Mouse (Mus musculus) kidney, adult 2 months (tissue): ENCODE measurements at regions not wholly inside any gene's neighbourhood (a gene's known extent, or its start where the extent isn't known, plus 50 kb on each side); places are given as distances from the start of the nearest gene placed in this dataset.

Source experiments
- DNase-seq: peaks from one replicate; pipeline ENCODE4 v3.0.0; 2021
- H3K27ac ChIP-seq: fragments of 200-500 bp; 2 replicates; pipeline ENCODE4 v1.5.1; 2012; ENCODE audit warnings: low read depth, low read length, control low read depth, inconsistent platforms; ENCODE audit not compliant: insufficient read depth
- H3K27me3 ChIP-seq: fragments of 200-500 bp; replicated peaks from 2 replicates; pipeline ENCODE4 v1.6.1; 2012; ENCODE audit warnings: mild to moderate bottlenecking, moderate library complexity, low read length, inconsistent platforms; ENCODE audit not compliant: control insufficient read depth, insufficient read depth
- H3K36me3 ChIP-seq: fragments of 200-500 bp; 2 replicates; pipeline ENCODE4 v1.6.1; 2012; ENCODE audit warnings: mild to moderate bottlenecking, moderate library complexity, low read length, inconsistent platforms; ENCODE audit not compliant: control insufficient read depth, insufficient read depth
- H3K4me1 ChIP-seq: fragments of 200-500 bp; 2 replicates; pipeline ENCODE4 v1.6.1; 2011; ENCODE audit warnings: low read length; ENCODE audit not compliant: control insufficient read depth, insufficient read depth
- H3K4me3 ChIP-seq: fragments of 200-500 bp; 2 replicates; pipeline ENCODE4 v1.5.1; 2011; ENCODE audit warnings: mild to moderate bottlenecking, low read depth, low read length, control low read depth; ENCODE audit not compliant: insufficient read depth
- CTCF ChIP-seq: fragments of 200-500 bp; conservative IDR thresholded peaks from 2 replicates; pipeline ENCODE4 v1.5.1; 2011; ENCODE audit warnings: low read depth, mild to moderate bottlenecking, control low read depth, low read length, moderate library complexity, mixed read lengths; ENCODE audit not compliant: insufficient read depth, insufficient read length
- POLR2A ChIP-seq: fragments of 200-500 bp; IDR thresholded peaks from one replicate; pipeline ENCODE4 v1.6.1; 2011; ENCODE audit warnings: low read depth, low read length, control low read depth
- WGBS: fragments of 180-500 bp; shearing (Covaris S2); methylation state at CpG from one replicate; pipeline ENCODE4 v1.1.7; 2018; 5-methylcytosine and 5-hydroxymethylcytosine counted together

DNA sequence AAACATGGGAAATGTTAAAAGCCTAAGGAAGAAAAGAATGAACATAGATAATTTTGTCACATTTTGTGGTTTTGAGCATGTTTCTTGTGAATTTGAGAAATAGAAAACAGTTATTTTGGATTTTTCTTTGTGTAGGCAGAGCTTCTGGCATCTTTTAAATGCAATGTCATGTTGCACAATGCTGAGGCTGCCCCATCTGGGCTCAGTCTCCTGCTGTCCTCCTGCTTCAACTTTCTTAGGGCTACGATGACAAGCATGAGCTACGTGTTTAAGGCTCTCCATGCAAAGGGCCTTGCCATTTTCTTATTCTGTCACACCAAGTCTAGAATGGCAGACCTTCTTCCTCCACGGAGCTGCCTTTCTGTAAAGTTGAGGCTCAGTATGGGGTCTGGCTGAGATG, 1141.6 kb upstream of the A1bg start:
- DNase-seq = no peak
- TF ChIP-seq POLR2A = no peak
- no peak for TF ChIP-seq CTCF
- no peaks in the 10 kb centered on the region for H3K27me3 ChIP-seq
- WGBS = 91% methylated on average over 3 of the region's 3 CpGs
- H3K4me3 ChIP-seq = no peak overlapping the region
- no peaks in the 10 kb centered on the region for H3K36me3 ChIP-seq
- no peak overlapping the region for H3K27ac ChIP-seq
- H3K4me1 ChIP-seq = no peaks in the 10 kb centered on the region

DNA sequence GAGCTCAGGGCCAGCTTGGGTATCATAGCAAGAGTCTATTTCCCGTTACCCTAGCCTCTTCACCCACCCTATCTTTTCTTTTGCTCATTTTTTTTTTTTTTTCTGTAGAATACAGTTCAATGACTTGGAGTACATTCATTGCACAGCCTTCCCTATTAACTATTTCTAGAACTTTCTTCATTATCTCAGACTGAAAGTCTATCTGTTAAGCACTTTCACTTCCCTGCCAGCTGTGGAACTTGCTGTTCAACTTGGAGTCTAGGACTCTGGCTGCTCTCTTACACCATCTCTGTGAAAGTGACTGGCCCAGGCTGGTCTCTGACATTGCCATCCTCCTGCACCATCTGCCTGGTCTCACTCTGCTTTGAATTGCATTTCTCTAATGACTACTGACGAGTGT, 1134.6 kb upstream of the A1bg start:
- TF ChIP-seq POLR2A (no peak), CTCF (no peak)
- Histone ChIP-seq H3K4me1 (no peaks in the 10 kb centered on the region), H3K27ac (no peak overlapping the region), H3K4me3 (no peak overlapping the region), H3K36me3 (no peaks in the 10 kb centered on the region), H3K27me3 (no peaks in the 10 kb centered on the region)
- WGBS = 92% methylated on average over 2 of the region's 2 CpGs
- DNase-seq = no peak

DNA sequence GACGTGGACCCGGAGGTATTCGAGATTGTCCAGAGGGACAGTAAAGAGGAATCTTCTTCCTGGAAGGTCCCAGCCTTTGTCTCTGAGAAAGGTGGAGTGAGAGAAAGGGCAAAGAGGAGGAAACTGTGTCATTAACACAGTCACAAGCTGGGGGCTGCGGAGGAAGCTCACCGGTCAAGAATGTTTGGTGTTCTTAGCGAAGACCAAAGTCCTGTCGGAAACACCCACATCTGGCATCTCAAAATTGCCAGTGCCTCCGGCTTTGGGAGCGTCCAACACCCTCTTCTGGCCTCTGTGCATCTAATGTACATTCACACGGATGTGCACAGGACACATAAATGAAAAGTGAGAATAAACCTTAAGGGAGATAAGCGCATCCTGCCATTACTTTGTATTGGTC, 1134.1 kb upstream of the A1bg start:
- Histone ChIP-seq H3K4me1 (no peaks in the 10 kb centered on the region), H3K36me3 (no peaks in the 10 kb centered on the region), H3K27ac (no peak overlapping the region), H3K4me3 (no peak overlapping the region), H3K27me3 (no peaks in the 10 kb centered on the region)
- DNase-seq = no peak
- TF ChIP-seq CTCF = no peak
- WGBS = 85% methylated on average over 11 of the region's 11 CpGs

DNA sequence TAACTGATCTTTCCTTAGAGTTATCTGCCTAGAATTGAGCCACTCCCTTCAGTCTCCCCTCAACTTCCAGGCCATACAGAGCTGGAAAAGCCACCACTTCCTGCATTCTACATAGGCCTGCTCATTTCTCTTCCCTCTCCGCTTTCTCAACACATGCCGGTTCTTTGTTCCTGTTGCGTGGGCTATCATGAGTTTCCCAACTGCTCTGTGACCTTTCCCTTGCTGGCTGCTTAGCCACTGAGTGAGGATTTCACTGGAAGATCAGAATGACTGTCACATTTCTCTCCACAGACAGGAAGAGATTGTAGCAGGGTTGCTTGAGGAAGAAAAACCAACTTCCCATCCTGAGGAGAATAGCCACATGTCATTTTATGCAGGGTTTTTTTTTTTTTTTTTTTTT, 1133.6 kb upstream of the A1bg start:
- DNase-seq = peak; percentile 19
- TF ChIP-seq CTCF (no peak), POLR2A (no peak)
- WGBS = 64% methylated on average over 3 of the region's 3 CpGs
- Histone ChIP-seq H3K27ac (no peak overlapping the region), H3K4me1 (no peaks in the 10 kb centered on the region), H3K27me3 (no peaks in the 10 kb centered on the region), H3K36me3 (no peaks in the 10 kb centered on the region), H3K4me3 (no peak overlapping the region)

GRCm38 (mm10) chr15:62055011-62055410, 1132.2 kb upstream of the A1bg start:
- 57% methylated on average over 2 of the region's 2 CpGs for WGBS
- no peaks in the 10 kb centered on the region for H3K27me3 ChIP-seq
- no peak overlapping the region for H3K27ac ChIP-seq
- no peak for DNase-seq
- H3K36me3 ChIP-seq = no peaks in the 10 kb centered on the region
- H3K4me1 ChIP-seq = no peaks in the 10 kb centered on the region
- no peak overlapping the region for H3K4me3 ChIP-seq
- TF ChIP-seq CTCF (no peak), POLR2A (no peak)

DNA sequence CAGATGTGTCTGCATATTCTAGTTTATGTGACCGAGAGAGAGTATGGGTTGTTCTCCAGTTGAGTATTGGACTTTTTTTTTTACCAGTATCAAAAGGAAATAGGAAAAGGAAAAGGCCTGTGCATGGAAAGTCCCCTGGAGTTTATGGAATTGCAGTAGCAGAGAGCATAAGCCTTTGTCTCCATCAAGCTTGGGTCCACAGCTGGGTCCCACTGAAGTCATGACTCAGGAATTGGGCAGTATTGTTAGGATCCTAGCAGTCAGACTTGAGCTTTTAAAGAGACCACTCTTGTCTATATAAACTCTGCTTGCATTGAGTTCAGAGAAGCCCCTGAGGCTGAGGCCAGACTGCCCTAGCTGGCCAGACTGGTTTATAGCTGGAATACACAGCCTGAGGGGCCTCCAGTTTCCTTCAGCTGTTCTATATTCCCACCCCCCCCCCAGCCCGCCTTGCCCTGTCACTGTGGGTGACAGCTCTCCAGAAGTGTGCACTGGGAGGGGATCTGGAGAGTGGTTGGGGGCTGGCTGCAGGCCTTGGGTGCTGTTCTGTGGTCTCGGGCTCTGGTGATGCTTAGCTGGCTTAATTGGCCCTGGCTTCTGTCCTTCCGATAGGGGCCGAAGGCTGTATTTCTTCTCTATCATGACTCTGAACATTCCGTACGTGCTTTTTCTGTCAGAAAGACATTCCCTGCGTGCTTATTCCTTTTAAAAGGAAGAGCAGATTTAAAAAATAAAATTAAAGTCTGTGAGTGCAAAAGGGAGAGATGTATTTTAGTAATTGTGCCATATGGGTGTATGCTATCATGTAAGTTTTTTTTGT, 1130.8 kb upstream of the A1bg start:
- H3K27me3 ChIP-seq = no peaks in the 10 kb centered on the region
- TF ChIP-seq CTCF (no peak), POLR2A (no peak)
- DNase-seq = no peak
- H3K4me3 ChIP-seq = no peak overlapping the region
- 82% methylated on average over 8 of the region's 8 CpGs for WGBS
- H3K36me3 ChIP-seq = no peaks in the 10 kb centered on the region
- H3K27ac ChIP-seq = no peak overlapping the region
- H3K4me1 ChIP-seq = no peaks in the 10 kb centered on the region

DNA sequence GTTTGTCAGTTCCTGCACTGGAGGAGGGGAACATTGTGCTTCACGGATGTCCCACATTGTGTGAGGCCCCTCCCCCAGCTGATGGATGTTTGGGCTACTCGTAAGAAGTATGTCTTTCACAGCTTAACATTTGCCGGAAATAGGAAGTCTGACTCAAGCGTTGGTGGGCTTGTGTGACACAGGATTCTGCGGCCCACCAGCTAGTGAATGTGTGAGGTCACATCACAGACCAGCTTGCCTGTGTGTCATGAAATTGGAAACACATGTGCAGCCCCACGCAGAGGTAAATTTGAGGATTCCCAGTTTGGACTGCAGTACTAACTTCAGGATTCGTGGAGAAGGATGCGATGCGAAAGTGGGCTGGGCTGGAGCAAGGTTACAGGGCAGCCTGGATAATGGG, 1126.6 kb upstream of the A1bg start:
- WGBS = 82% methylated on average over 9 of the region's 9 CpGs
- no peak for DNase-seq
- 0 out of 2 replicates have a peak, but pooled peaks cover 3% of the 10 kb centered on the region for H3K4me1 ChIP-seq
- H3K27ac ChIP-seq = no peak overlapping the region
- TF ChIP-seq CTCF (no peak), POLR2A (no peak)
- no peaks in the 10 kb centered on the region for H3K27me3 ChIP-seq
- H3K36me3 ChIP-seq = no peaks in the 10 kb centered on the region
- H3K4me3 ChIP-seq = no peak overlapping the region
